21 mouse cellular contexts compared by ENCODE assay signal in the genomic region with DNA sequence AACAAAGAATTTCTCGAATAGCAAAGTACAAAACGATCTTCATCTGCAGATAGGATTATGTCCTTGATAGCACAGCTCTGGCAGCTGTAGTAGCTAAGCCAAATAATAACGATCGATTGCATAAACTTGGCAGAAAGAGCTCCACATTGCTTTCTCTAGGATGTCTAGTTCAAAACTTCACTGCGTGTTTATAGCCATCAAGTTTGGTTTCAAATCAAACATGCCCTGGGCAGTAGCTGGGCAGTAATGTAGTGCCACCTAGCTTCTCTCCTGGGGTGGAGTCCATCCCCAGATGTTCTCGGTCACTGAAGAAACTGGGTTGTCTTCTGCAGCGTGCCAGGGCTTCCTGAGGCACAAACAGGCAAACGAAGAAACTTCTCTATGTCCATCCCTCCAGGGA. TPM values are rescaled to one million over a fixed set of nuclear protein-coding genes. Genes with fewer than 3 reads are reported as not detected.
DNase-seq lines count a peak whose midpoint lies in the region; ATAC-seq and TF ChIP-seq lines count a peak whose summit lies in the region.
"Had no signal": no experiment of that assay in that cellular context is flagged by ENCODE, and none has a peak within 500 bp of the region (broad histone marks: within the 10 kb centered on the region; RNA-seq: fewer than 3 reads in every experiment).

No protein-coding gene starts in this region.

- POLR2A ChIA-PET in Patski (lab: Charles Lee), result interaction anchor here (1.1 kb wide), 1 partner anchor 165 kb away, joined by 4 read pairs; no protein-coding TSS in a partner anchor

- intact Hi-C loops in heart, adult 2 months (cut with DNase I), result loop anchor here (2.0 kb wide), 1 partner anchor 168 kb away; no protein-coding TSS in a partner anchor
- intact Hi-C loops in heart, postnatal 25 days (cut with DNase I), result loop anchor here (2.0 kb wide), 1 partner anchor 166 kb away; no protein-coding TSS in a partner anchor

- H3K36me3 ChIP-seq in heart, adult 2 months (ENCODE audit: control insufficient read depth, insufficient read depth, low read length), result no peaks in the 10 kb centered on the region
- H3K36me3 ChIP-seq in stomach, embryonic 16.5 days (ENCODE audit: control insufficient read depth, insufficient read depth, low read length), result no peaks in the 10 kb centered on the region
- H3K36me3 ChIP-seq: hindbrain, embryonic 13.5 days; limb, embryonic 12.5 days; lung, embryonic 15.5 days; midbrain, embryonic 13.5 days had no signal

- peaks cover 17% of the 10 kb centered on the region for H3K4me1 ChIP-seq in heart, adult 2 months (ENCODE audit: control insufficient read depth, insufficient read depth, low read length)
- H3K4me1 ChIP-seq in lung, adult 2 months (ENCODE audit: control insufficient read depth, insufficient read depth, low read length), result peaks cover 5% of the 10 kb centered on the region
- H3K4me1 ChIP-seq in stomach, embryonic 16.5 days (ENCODE audit: control insufficient read depth, insufficient read depth, low read length), result peaks cover 12% of the 10 kb centered on the region
- H3K4me1 ChIP-seq: midbrain, embryonic 13.5 days had no signal

- ATAC-seq in Patski, result no peak
- ATAC-seq in stomach, embryonic 16.5 days (ENCODE audit: insufficient read depth, low FRiP score), result no peak
- ATAC-seq: midbrain, embryonic 13.5 days had no signal

- CTCF ChIA-PET in Patski (lab: Charles Lee), result interaction anchor here (0.9 to 2.6 kb wide), 11 partner anchors 9 to 176 kb away, joined by 3 to 20 read pairs (median 4); no protein-coding TSS in a partner anchor

- no peaks in the 10 kb centered on the region for H3K79me2 ChIP-seq in heart, adult 2 months (replicated peaks; ENCODE audit: control insufficient read depth, insufficient read depth, low read length)

- H3K9ac ChIP-seq in heart, adult 2 months (ENCODE audit: low read depth, low read length), result no peak overlapping the region
- no peak overlapping the region for H3K9ac ChIP-seq in stomach, embryonic 16.5 days (ENCODE audit: low read length)
- H3K9ac ChIP-seq: hindbrain, embryonic 13.5 days; limb, embryonic 12.5 days; lung, embryonic 15.5 days; midbrain, embryonic 13.5 days had no signal

- no peak overlapping the region for H3K4me2 ChIP-seq in stomach, embryonic 16.5 days (ENCODE audit: low read depth, low read length)
- H3K4me2 ChIP-seq: hindbrain, embryonic 13.5 days; limb, embryonic 12.5 days; lung, embryonic 15.5 days; midbrain, embryonic 13.5 days had no signal

- DNase-seq in heart, adult 2 months, result peak in 1 of 2 experiments; percentile 26
- DNase-seq in heart, postnatal 25 days (ENCODE audit: low spot score), result no peak
- no peak for DNase-seq in lung, adult 2 months
- no peak for DNase-seq in lung, postnatal 10 days
- DNase-seq in Patski (ENCODE audit: low read depth, low spot score), result no peak
- no peak for DNase-seq in thymus, postnatal 0 days (ENCODE audit: low spot score)
- DNase-seq: adrenal gland, postnatal 36 days; cerebellum, postnatal 14 days; gastrocnemius, postnatal 25 days; kidney, adult 18-20 months; right cerebral cortex, adult 18-20 months; spleen, adult 18-20 months; thymus, postnatal 4 days had no signal

- H3K4me3 ChIP-seq in heart, adult 2 months, result no peak overlapping the region
- H3K4me3 ChIP-seq in lung, adult 2 months (replicated peaks; ENCODE audit: extremely low read depth, low read depth, low read length), result no peak overlapping the region
- no peak overlapping the region for H3K4me3 ChIP-seq in stomach, embryonic 16.5 days (replicated peaks; ENCODE audit: low read length)
- H3K4me3 ChIP-seq: hindbrain, embryonic 13.5 days; limb, embryonic 12.5 days; lung, embryonic 15.5 days; midbrain, embryonic 13.5 days; myocyte had no signal

- no peak for TF ChIP-seq POLR2A in heart, adult 2 months (IDR thresholded peaks at IDR 0.05; ENCODE audit: insufficient read depth, low read depth, low read length)
- TF ChIP-seq POLR2A in lung, adult 2 months (IDR thresholded peaks at IDR 0.05; ENCODE audit: borderline replicate concordance, extremely low read depth, low read depth, low read length), result no peak

- H3K27ac ChIP-seq in heart, adult 2 months, result no peak overlapping the region
- peak overlapping the region; percentile 4; the same call in 1 of the 2 replicates for H3K27ac ChIP-seq in stomach, embryonic 16.5 days (ENCODE audit: low read length)
- H3K27ac ChIP-seq: hindbrain, embryonic 13.5 days; limb, embryonic 12.5 days; midbrain, embryonic 13.5 days had no signal

- TF ChIP-seq CTCF in heart, adult 2 months (IDR thresholded peaks at IDR 0.05), result peak; percentile 71
- TF ChIP-seq CTCF in lung, adult 2 months (IDR thresholded peaks at IDR 0.05; ENCODE audit: insufficient read depth, low read length), result peak; percentile 62
- TF ChIP-seq CTCF in Patski (IDR thresholded peaks at IDR 0.05), result peak; percentile 54

- no peak for TF ChIP-seq EP300 in heart, adult 2 months (IDR thresholded peaks at IDR 0.05; ENCODE audit: insufficient read depth, low read depth, low read length)

- no peaks in the 10 kb centered on the region for H3K27me3 ChIP-seq in heart, adult 2 months (ENCODE audit: control insufficient read depth, insufficient read depth, low read length)
- H3K27me3 ChIP-seq in Patski, result no peaks in the 10 kb centered on the region
- no peaks in the 10 kb centered on the region for H3K27me3 ChIP-seq in stomach, embryonic 16.5 days (ENCODE audit: control insufficient read depth, insufficient read depth, low read length)
- H3K27me3 ChIP-seq: hindbrain, embryonic 13.5 days; limb, embryonic 12.5 days; lung, embryonic 15.5 days; midbrain, embryonic 13.5 days had no signal

- WGBS in heart, adult 2 months, result 63% methylated on average over 8 of the region's 8 CpGs
- 39% methylated on average over 8 of the region's 8 CpGs for WGBS in lung, adult 2 months
- 56% methylated on average over 8 of the region's 8 CpGs for WGBS in stomach, embryonic 16.5 days

- H3K9me3 ChIP-seq in stomach, embryonic 16.5 days (replicated peaks; ENCODE audit: control insufficient read depth, low read length), result no peaks in the 10 kb centered on the region
- H3K9me3 ChIP-seq: hindbrain, embryonic 13.5 days; limb, embryonic 12.5 days; lung, embryonic 15.5 days; midbrain, embryonic 13.5 days had no signal

- in situ Hi-C loops in Patski (cut with MboI; ENCODE audit: low pct_unique_long_range_greater_than_20kb), result loop anchor here (5.0 kb wide), 2 partner anchors 118 to 167 kb away; no protein-coding TSS in a partner anchor

RNA-seq across cellular contexts. Expression of gene Gpr88, which starts 44.1 kb away (rescaled TPM):
- under 1 TPM in 1 of 2 experiments, not detected in 1; 0.08 TPM for total RNA-seq in heart, adult 2 months (2021)
- 0.15 and 0.23 TPM in 2 replicates for polyA plus RNA-seq in heart, adult 2 months (2012; rRNA removed)
- under 1 TPM in 1 of 2 experiments, not detected in 1; 0.75 TPM for total RNA-seq in heart, postnatal 25 days (2021)
- polyA plus RNA-seq in lung, adult 2 months (2012; rRNA removed), result 1.9 and 3.6 TPM in 2 replicates
- 0.50 TPM for polyA plus RNA-seq in Patski (2021)
- polyA plus RNA-seq in stomach, embryonic 16.5 days (2015; fragmentation: Nextera tagmentation; extraction: Ambion mirVana), result 0.94 and 1.3 TPM in 2 replicates
- 0.33 and 0.35 TPM in 2 replicates for polyA plus RNA-seq in thymus, postnatal 0 days (2015; fragmentation: Nextera tagmentation; extraction: Ambion mirVana)
- total RNA-seq: gastrocnemius, postnatal 25 days; MEL; neutrophil, adult 5-6 weeks had no signal
- polyA plus RNA-seq: myocyte had no signal
